Mouse (Mus musculus): ENCODE measurements around the gene Ucn2.

- TF ChIP-seq POLR2A (IDR thresholded peaks at IDR 0.05; ENCODE audit: control insufficient read depth, low read depth, low read length) (no peak), CTCF (IDR thresholded peaks at IDR 0.05; ENCODE audit: control insufficient read depth, insufficient read depth, insufficient replicate concordance, low read depth, low read length) (no peak)
These were observed 2.0 kb downstream of the Ucn2 start for GRCm38 (mm10) chr9:108987704-108988350.

Measured in testis, adult 2 months (tissue).